Mouse (Mus musculus) spleen, adult 2 months (tissue): ENCODE data around the gene Gm10142.

ENCODE experiments used
- CTCF ChIP-seq: fragments of 200-500 bp; IDR thresholded peaks from 2 replicates; pipeline ENCODE4 v1.5.1; 2011; ENCODE audit warnings: mild to moderate bottlenecking, inconsistent platforms; ENCODE audit not compliant: insufficient read depth, insufficient read length, insufficient replicate concordance; ENCODE audit errors: extremely low read depth
- POLR2A ChIP-seq: fragments of 200-500 bp; IDR thresholded peaks from 2 replicates; pipeline ENCODE4 v1.6.1; 2011; ENCODE audit warnings: low read depth, low read length, inconsistent platforms

- no peak for TF ChIP-seq POLR2A
- TF ChIP-seq CTCF = no peak
Measured at GRCm38 (mm10) chr10:77677562-77677961, 38.0 kb upstream of the Gm10142 start.
